ENCODE assay signal across 8 mouse cellular contexts in genomic region chr11:119942727-119943427, GRCm38 (mm10). TPM values are rescaled to one million over a fixed set of nuclear protein-coding genes. Genes with fewer than 3 reads are reported as not detected.
DNase-seq lines count a peak whose midpoint lies in the region; ATAC-seq and TF ChIP-seq lines count a peak whose summit lies in the region.

Gene Baiap2, plus strand, starts transcription at chr11:119942763.

- H3K27ac ChIP-seq in cortical plate, adult 2 months (ENCODE audit: insufficient read depth, low read length), result peak within 1 kb of the TSS; percentile 98

- peak; percentile 99 for TF ChIP-seq POLR2A in cortical plate, adult 2 months (IDR thresholded peaks at IDR 0.05; ENCODE audit: extremely low read depth, insufficient read depth, low read length)

- DNase-seq in gastrocnemius, postnatal 10 days, result peak; percentile 99
- DNase-seq in induced T-regulatory cell, adult 2 months (ENCODE audit: low read depth), result peak; percentile 99
- peak; percentile 93 to 97 for DNase-seq in left cerebral cortex, adult 9 months (ENCODE audit: low spot score in 2 of 2)
- peak; percentile 99 for DNase-seq in right cerebral cortex, postnatal 14 days
- peak; percentile 97 to 98 for DNase-seq in urinary bladder, postnatal 36 days (ENCODE audit: low spot score in 2 of 2)

- ATAC-seq in activated CD4-positive, CD25-positive, alpha-beta regulatory T cell, adult 4 months, result peak; percentile 96
- ATAC-seq in megakaryocyte progenitor cell, adult 5-6 weeks (replicated peaks; ENCODE audit: poor library complexity), result peak; percentile 94

- H3K4me1 ChIP-seq in cortical plate, adult 2 months (ENCODE audit: control insufficient read depth, insufficient read depth, low read length), result peaks cover 20% of the 10 kb centered on the region

- no peak for TF ChIP-seq CTCF in cortical plate, adult 2 months (IDR thresholded peaks at IDR 0.05; ENCODE audit: extremely low read depth, insufficient read depth, low read length)

- peak within 1 kb of the TSS; percentile 79 for H3K4me3 ChIP-seq in cortical plate, adult 2 months (ENCODE audit: insufficient read depth, low read length)

RNA-seq across cellular contexts. Expression of gene Baiap2, which starts in this region (rescaled TPM):
- polyA plus RNA-seq in activated CD4-positive, CD25-positive, alpha-beta regulatory T cell, adult 4 months (2017; shearing (Covaris generic)), result 10 to 100 TPM in 1 of 2 experiments, 1 to 10 TPM in 1; 6.9 to 12.0 TPM
- polyA plus RNA-seq in cortical plate, adult 2 months (2012; rRNA removed), result 234 and 253 TPM in 2 replicates
- total RNA-seq in gastrocnemius, postnatal 10 days (2021), result 1 to 10 TPM; 4.1 to 6.3 TPM
- 4.4 and 4.8 TPM in 2 replicates for total RNA-seq in megakaryocyte progenitor cell, adult 5-6 weeks (2015)
- total RNA-seq in megakaryocyte progenitor cell, adult 5-6 weeks (2017), result 5.5 and 6.8 TPM in 2 replicates

Comparison
In these comparisons a context has a peak if more than half of its experiments do, and no peak if none do; other contexts are left out.
1. Peak in every context shown above with its lines: DNase-seq, ATAC-seq, H3K4me3 ChIP-seq and H3K27ac ChIP-seq.
2. RNA of gene Baiap2 (polyA plus RNA-seq): 234 to 253 TPM in cortical plate, adult 2 months; 6.9 to 12.0 TPM in activated CD4-positive, CD25-positive, alpha-beta regulatory T cell, adult 4 months; every median in the first group is over 10 times any median in the second.